Mouse (Mus musculus) intestine, embryonic 16.5 days (tissue): ENCODE results near the gene Gm26558. TPM values are rescaled to one million over a fixed set of nuclear protein-coding genes. Genes with fewer than 3 reads are reported as not detected.

ENCODE experiments used
- ATAC-seq: fragments of 200-750 bp; cut with Nextera tagmentation; 2 replicates; pipeline ENCODE4 v1.8.0; 2017; ENCODE audit warnings: moderate TSS enrichment, moderate library complexity
- H3K27ac ChIP-seq: fragments of 300-500 bp; sonication (generic); 2 replicates; pipeline ENCODE4 v1.5.1; 2014; ENCODE audit warnings: mild to moderate bottlenecking, low read length
- H3K27me3 ChIP-seq: fragments of 300-500 bp; sonication (generic); replicated peaks from 2 replicates; pipeline ENCODE4 v1.6.1; 2014; ENCODE audit warnings: low read length, control low read depth, mixed read lengths; ENCODE audit not compliant: control insufficient read depth, insufficient read depth
- H3K36me3 ChIP-seq: fragments of 300-500 bp; sonication (generic); 2 replicates; pipeline ENCODE4 v1.6.1; 2014; ENCODE audit warnings: low read length, control low read depth; ENCODE audit not compliant: control insufficient read depth, insufficient read depth
- H3K4me1 ChIP-seq: fragments of 300-500 bp; sonication (generic); 2 replicates; pipeline ENCODE4 v1.6.1; 2014; ENCODE audit warnings: low read length, control low read depth, mixed read lengths; ENCODE audit not compliant: control insufficient read depth, insufficient read depth
- H3K4me2 ChIP-seq: fragments of 300-500 bp; sonication (generic); 2 replicates; pipeline ENCODE4 v1.6.1; 2014; ENCODE audit warnings: low read depth, low read length, control low read depth
- H3K4me3 ChIP-seq: fragments of 300-500 bp; sonication (generic); 2 replicates; pipeline ENCODE4 v1.5.1; 2014; ENCODE audit warnings: mild to moderate bottlenecking, low read length
- H3K9ac ChIP-seq: fragments of 300-500 bp; sonication (generic); 2 replicates; pipeline ENCODE4 v1.6.1; 2014; ENCODE audit warnings: low read depth, low read length
- H3K9me3 ChIP-seq: fragments of 300-500 bp; sonication (generic); 2 replicates; pipeline ENCODE4 v1.6.1; 2016; ENCODE audit warnings: low read length, control low read depth; ENCODE audit not compliant: control insufficient read depth
- WGBS: fragments of 180-500 bp; shearing (Covaris S2); extraction: QIAGEN DNeasy Blood & Tissue Kit; methylation state at CpG from one replicate; pipeline ENCODE4 v1.1.7; 2014; 5-methylcytosine and 5-hydroxymethylcytosine counted together
- polyA plus RNA-seq: library from polyadenylated mRNA; unstranded; fragments of >200 nt; fragmentation: Nextera tagmentation; extraction: Ambion mirVana; gene quantifications from 2 replicates; pipeline ENCODE4 v1.2.1, GENCODE M21; 2015

The Gm26558 gene
- polyA plus RNA-seq, 1 experiment from 2014 or later: 2.5 TPM

- H3K27me3 ChIP-seq: no peaks in the 10 kb centered on the region
- H3K4me3 ChIP-seq: no peak overlapping the region
- no peak for ATAC-seq
- no peak overlapping the region for H3K4me2 ChIP-seq
- 95% methylated on average over 21 of the region's 21 CpGs for WGBS
- H3K27ac ChIP-seq: no peak overlapping the region
- no peak overlapping the region for H3K9ac ChIP-seq
- no peaks in the 10 kb centered on the region for H3K4me1 ChIP-seq
- H3K36me3 ChIP-seq: peaks cover 40% of the 10 kb centered on the region
- H3K9me3 ChIP-seq: no peaks in the 10 kb centered on the region
These were observed 26.7 kb upstream of the Gm26558 start for GRCm38 (mm10) chr2:70688454-70689078.

GRCm38 (mm10) chr2:70682324-70682723 is 20.4 kb upstream of the Gm26558 start:
- Histone ChIP-seq H3K9me3 (no peaks in the 10 kb centered on the region), H3K4me2 (no peak overlapping the region), H3K4me1 (0 out of 2 replicates have a peak, but pooled peaks cover 5% of the 10 kb centered on the region), H3K27me3 (no peaks in the 10 kb centered on the region), H3K36me3 (peaks cover 21% of the 10 kb centered on the region; the same call in 1 of the 2 replicates), H3K4me3 (no peak overlapping the region), H3K9ac (no peak overlapping the region), H3K27ac (no peak overlapping the region)
- ATAC-seq: peak; percentile 80
- WGBS: 53% methylated on average over 2 of the region's 2 CpGs

GRCm38 (mm10) chr2:70673445-70674126 is 11.7 kb upstream of the Gm26558 start:
- WGBS: 84% methylated on average over 7 of the region's 7 CpGs
- Histone ChIP-seq H3K4me1 (no peaks in the 10 kb centered on the region), H3K27me3 (no peaks in the 10 kb centered on the region), H3K9me3 (no peaks in the 10 kb centered on the region), H3K27ac (no peak overlapping the region), H3K36me3 (0 out of 2 replicates have a peak, but pooled peaks cover 3% of the 10 kb centered on the region), H3K4me2 (no peak overlapping the region), H3K9ac (no peak overlapping the region), H3K4me3 (no peak overlapping the region)
- ATAC-seq: no peak

GRCm38 (mm10) chr2:70672476-70672875 is 10.6 kb upstream of the Gm26558 start:
- H3K27ac ChIP-seq: no peak overlapping the region
- H3K27me3 ChIP-seq: no peaks in the 10 kb centered on the region
- H3K4me3 ChIP-seq: no peak overlapping the region
- no peak overlapping the region for H3K4me2 ChIP-seq
- H3K4me1 ChIP-seq: no peaks in the 10 kb centered on the region
- no peak overlapping the region for H3K9ac ChIP-seq
- WGBS: 84% methylated on average over 2 of the region's 2 CpGs
- no peaks in the 10 kb centered on the region for H3K9me3 ChIP-seq
- no peak for ATAC-seq
- H3K36me3 ChIP-seq: no peaks in the 10 kb centered on the region

GRCm38 (mm10) chr2:70669896-70670295 is 8.0 kb upstream of the Gm26558 start:
- Histone ChIP-seq H3K4me1 (no peaks in the 10 kb centered on the region), H3K36me3 (no peaks in the 10 kb centered on the region), H3K4me3 (no peak overlapping the region), H3K9ac (no peak overlapping the region), H3K4me2 (no peak overlapping the region), H3K27ac (no peak overlapping the region), H3K9me3 (no peaks in the 10 kb centered on the region), H3K27me3 (no peaks in the 10 kb centered on the region)
- no peak for ATAC-seq
- 60% methylated on average over 2 of the region's 2 CpGs for WGBS

- no peak for ATAC-seq
These were observed 7.3 kb upstream of the Gm26558 start for GRCm38 (mm10) chr2:70669241-70669640.

GRCm38 (mm10) chr2:70667016-70667415 is 5.1 kb upstream of the Gm26558 start:
- Histone ChIP-seq H3K9me3 (no peaks in the 10 kb centered on the region), H3K36me3 (no peaks in the 10 kb centered on the region), H3K4me2 (no peak overlapping the region), H3K4me3 (no peak overlapping the region), H3K27me3 (no peaks in the 10 kb centered on the region), H3K27ac (no peak overlapping the region), H3K9ac (no peak overlapping the region), H3K4me1 (peaks cover 8% of the 10 kb centered on the region)
- ATAC-seq: no peak
- 80% methylated on average over 7 of the region's 7 CpGs for WGBS

More at GRCm38 (mm10) chr2:70669241-70669640, 7.3 kb upstream of the Gm26558 start:
- H3K9me3 ChIP-seq: no peaks in the 10 kb centered on the region
- no peaks in the 10 kb centered on the region for H3K36me3 ChIP-seq
- WGBS: 70% methylated on average over 2 of the region's 2 CpGs
- no peak overlapping the region for H3K27ac ChIP-seq
- no peaks in the 10 kb centered on the region for H3K27me3 ChIP-seq
- no peaks in the 10 kb centered on the region for H3K4me1 ChIP-seq
- no peak overlapping the region for H3K4me3 ChIP-seq
- H3K4me2 ChIP-seq: no peak overlapping the region
- H3K9ac ChIP-seq: no peak overlapping the region

GRCm38 (mm10) chr2:70663764-70664163 is 1.9 kb upstream of the Gm26558 start:
- WGBS: 78% methylated on average over 5 of the region's 5 CpGs
- H3K4me3 ChIP-seq: no peak overlapping the region
- no peaks in the 10 kb centered on the region for H3K9me3 ChIP-seq
- no peaks in the 10 kb centered on the region for H3K27me3 ChIP-seq
- no peak overlapping the region; the same call in 1 of the 2 replicates for H3K4me2 ChIP-seq
- ATAC-seq: no peak
- peaks cover 8% of the 10 kb centered on the region for H3K4me1 ChIP-seq
- H3K36me3 ChIP-seq: no peaks in the 10 kb centered on the region
- no peak overlapping the region for H3K27ac ChIP-seq
- no peak overlapping the region for H3K9ac ChIP-seq

GRCm38 (mm10) chr2:70660887-70661714 is 807 bp downstream of the Gm26558 start, which contains the start of gene Gorasp2:
Gorasp2 (plus strand) TSS chr2:70661576.
- peak; percentile 95 for ATAC-seq
- Histone ChIP-seq H3K36me3 (no peaks in the 10 kb centered on the region), H3K9me3 (no peaks in the 10 kb centered on the region), H3K4me2 (peak within 1 kb of the TSS; percentile 76), H3K4me1 (peaks cover 14% of the 10 kb centered on the region), H3K4me3 (peak within 1 kb of the TSS; percentile 93), H3K9ac (peak within 1 kb of the TSS; percentile 96), H3K27me3 (no peaks in the 10 kb centered on the region), H3K27ac (peak within 1 kb of the TSS; percentile 95)
- WGBS: under 1% methylated on average over 64 of the region's 64 CpGs
